Comparison of ENCODE assay signal across 17 mouse cellular contexts in genomic region chr13:54605426-54605825, GRCm38 (mm10). TPM values are rescaled to one million over a fixed set of nuclear protein-coding genes. Genes with fewer than 3 reads are reported as not detected.
DNase-seq lines count a peak whose midpoint lies in the region; ATAC-seq and TF ChIP-seq lines count a peak whose summit lies in the region.
"Had no signal": no experiment of that assay in that cellular context is flagged by ENCODE, and none has a peak within 500 bp of the region (broad histone marks: within the 10 kb centered on the region; RNA-seq: fewer than 3 reads in every experiment).

No protein-coding gene starts in this region.

- no peak overlapping the region for H3K9ac ChIP-seq in kidney, embryonic 14.5 days (ENCODE audit: low read depth, low read length)
- H3K9ac ChIP-seq: embryonic facial prominence, embryonic 12.5 days; forebrain, embryonic 12.5 days; hindbrain, embryonic 14.5 days; lung, embryonic 14.5 days; neural tube, embryonic 15.5 days had no signal

- H3K9me3 ChIP-seq in kidney, embryonic 14.5 days (ENCODE audit: control insufficient read depth, low read length), result no peaks in the 10 kb centered on the region
- H3K9me3 ChIP-seq: embryonic facial prominence, embryonic 12.5 days; forebrain, embryonic 12.5 days; midbrain, embryonic 10.5 days; neural tube, embryonic 15.5 days had no signal

- 0 out of 2 replicates have a peak overlapping the region, but pooled peaks have one; percentile 84 for H3K27ac ChIP-seq in cerebellum, adult 2 months (ENCODE audit: insufficient read depth, low read length)
- no peak overlapping the region for H3K27ac ChIP-seq in kidney, embryonic 14.5 days (ENCODE audit: low read depth, low read length)
- H3K27ac ChIP-seq: embryonic facial prominence, embryonic 12.5 days; forebrain, embryonic 12.5 days; hindbrain, embryonic 14.5 days; midbrain, embryonic 10.5 days; neural tube, embryonic 15.5 days had no signal

- peaks cover 5% of the 10 kb centered on the region; the same call in 1 of the 2 replicates for H3K36me3 ChIP-seq in kidney, embryonic 14.5 days (ENCODE audit: control insufficient read depth, insufficient read depth, low read length)
- H3K36me3 ChIP-seq: embryonic facial prominence, embryonic 12.5 days; forebrain, embryonic 12.5 days; midbrain, embryonic 10.5 days had no signal

- peaks cover 33% of the 10 kb centered on the region for H3K4me1 ChIP-seq in cerebellum, adult 2 months (ENCODE audit: control insufficient read depth, insufficient read depth, low read length)
- peaks cover 9% of the 10 kb centered on the region; the same call in 1 of the 2 replicates for H3K4me1 ChIP-seq in kidney, embryonic 14.5 days (ENCODE audit: control insufficient read depth, insufficient read depth, low read length)

- no peak overlapping the region for H3K4me2 ChIP-seq in kidney, embryonic 14.5 days (replicated peaks; ENCODE audit: low read depth, low read length)
- H3K4me2 ChIP-seq: embryonic facial prominence, embryonic 12.5 days; forebrain, embryonic 12.5 days; heart, embryonic 11.5 days; hindbrain, embryonic 14.5 days; lung, embryonic 14.5 days; neural tube, embryonic 15.5 days had no signal

- ATAC-seq in kidney, embryonic 14.5 days (ENCODE audit: low FRiP score, low TSS enrichment), result no peak

- H3K27me3 ChIP-seq in cerebellum, adult 2 months (ENCODE audit: control insufficient read depth, insufficient read depth, low read length), result no peaks in the 10 kb centered on the region
- H3K27me3 ChIP-seq in kidney, embryonic 14.5 days (ENCODE audit: control insufficient read depth, insufficient read depth, low read length), result no peaks in the 10 kb centered on the region
- H3K27me3 ChIP-seq: neural tube, embryonic 15.5 days had no signal

- TF ChIP-seq CTCF in cerebellum, adult 2 months (IDR thresholded peaks at IDR 0.05; ENCODE audit: borderline replicate concordance, insufficient read depth, low read depth, low read length), result no peak

- DNase-seq in cerebellum, adult 2 months, result no peak
- DNase-seq in cerebellum, postnatal 25 days, result no peak
- DNase-seq in kidney, adult 9 months, result peak; percentile 78
- peak; percentile 47 for DNase-seq in NIH3T3 (ENCODE audit: low read depth)
- DNase-seq in skeletal muscle tissue, adult 2 months (ENCODE audit: low read depth, low spot score), result peak; percentile 36
- DNase-seq in urinary bladder, adult 2 months (ENCODE audit: low spot score), result no peak
- no peak for DNase-seq in adrenal gland, adult 18-20 months (ENCODE audit: low spot score in 2 of 2)
- DNase-seq: adrenal gland, postnatal 36 days; cerebellum, postnatal 36 days; lung, embryonic 14.5 days had no signal

- 65% methylated on average over 5 of the region's 5 CpGs for WGBS in cerebellum, adult 2 months
- 76% methylated on average over 5 of the region's 5 CpGs for WGBS in kidney, embryonic 14.5 days

- no peak overlapping the region for H3K4me3 ChIP-seq in cerebellum, adult 2 months (replicated peaks; ENCODE audit: insufficient read depth, low read depth, low read length)
- H3K4me3 ChIP-seq in kidney, embryonic 14.5 days (ENCODE audit: low read length), result no peak overlapping the region
- H3K4me3 ChIP-seq: embryonic facial prominence, embryonic 12.5 days; forebrain, embryonic 12.5 days; midbrain, embryonic 10.5 days; neural tube, embryonic 15.5 days had no signal

- TF ChIP-seq POLR2A in cerebellum, adult 2 months (IDR thresholded peaks at IDR 0.05; ENCODE audit: borderline replicate concordance, insufficient read depth, low read length), result no peak

RNA-seq across cellular contexts. Expression of gene Cltb, which starts 5.7 kb away (rescaled TPM):
- polyA plus RNA-seq in cerebellum, adult 2 months (2012; rRNA removed), result 391 and 435 TPM in 2 replicates
- 36.3 TPM in 2 replicates for polyA plus RNA-seq in kidney, embryonic 14.5 days (2014; fragmentation: Nextera tagmentation; extraction: Ambion mirVana)
- 70.9 and 84.6 TPM in 2 replicates for polyA plus RNA-seq in urinary bladder, adult 2 months (2012; rRNA removed)
- 100 to 1,000 TPM in 1 of 2 experiments, 10 to 100 TPM in 1; 78.8 to 149 TPM for total RNA-seq in adrenal gland, adult 18-20 months (2021)

RNA-seq across cellular contexts. Expression of gene Higd2a, which starts 15.4 kb away (rescaled TPM):
- polyA plus RNA-seq in cerebellum, adult 2 months (2012; rRNA removed), result 290 and 306 TPM in 2 replicates
- polyA plus RNA-seq in kidney, embryonic 14.5 days (2014; fragmentation: Nextera tagmentation; extraction: Ambion mirVana), result 203 and 224 TPM in 2 replicates
- 165 and 194 TPM in 2 replicates for polyA plus RNA-seq in urinary bladder, adult 2 months (2012; rRNA removed)
- 100 to 1,000 TPM; 222 to 239 TPM for total RNA-seq in adrenal gland, adult 18-20 months (2021)

RNA-seq across cellular contexts. Expression of gene Nop16, which starts 15.5 kb away (rescaled TPM):
- polyA plus RNA-seq in cerebellum, adult 2 months (2012; rRNA removed), result 24.4 and 26.4 TPM in 2 replicates
- polyA plus RNA-seq in kidney, embryonic 14.5 days (2014; fragmentation: Nextera tagmentation; extraction: Ambion mirVana), result 78.6 and 88.6 TPM in 2 replicates
- 26.1 and 29.7 TPM in 2 replicates for polyA plus RNA-seq in urinary bladder, adult 2 months (2012; rRNA removed)
- total RNA-seq in adrenal gland, adult 18-20 months (2021), result 10 to 100 TPM; 59.7 to 69.7 TPM

RNA-seq across cellular contexts. Expression of gene Faf2, which starts 16.2 kb away (rescaled TPM):
- 38.3 and 39.2 TPM in 2 replicates for polyA plus RNA-seq in cerebellum, adult 2 months (2012; rRNA removed)
- polyA plus RNA-seq in kidney, embryonic 14.5 days (2014; fragmentation: Nextera tagmentation; extraction: Ambion mirVana), result 87.5 and 126 TPM in 2 replicates
- 37.9 and 41.1 TPM in 2 replicates for polyA plus RNA-seq in urinary bladder, adult 2 months (2012; rRNA removed)
- total RNA-seq in adrenal gland, adult 18-20 months (2021), result 10 to 100 TPM; 62.3 to 83.1 TPM

RNA-seq across cellular contexts. Expression of gene Arl10, which starts 30.6 kb away (rescaled TPM):
- polyA plus RNA-seq in cerebellum, adult 2 months (2012; rRNA removed), result 29.4 and 32.0 TPM in 2 replicates
- polyA plus RNA-seq in kidney, embryonic 14.5 days (2014; fragmentation: Nextera tagmentation; extraction: Ambion mirVana), result 29.7 and 33.5 TPM in 2 replicates
- 28.7 and 39.4 TPM in 2 replicates for polyA plus RNA-seq in urinary bladder, adult 2 months (2012; rRNA removed)
- 10 to 100 TPM; 40.6 to 45.2 TPM for total RNA-seq in adrenal gland, adult 18-20 months (2021)

Comparison
In these comparisons a context has a peak if more than half of its experiments do, and no peak if none do; other contexts are left out.
1. DNase-seq: peak in kidney, adult 9 months (single experiment), NIH3T3 (single experiment) and skeletal muscle tissue, adult 2 months (single experiment); none in cerebellum, adult 2 months (0 of 2), cerebellum, postnatal 25 days (0 of 2), urinary bladder, adult 2 months (single experiment) and adrenal gland, adult 18-20 months (0 of 2).